Mouse (Mus musculus) myocyte (in vitro differentiated cells): ENCODE results near the gene Igll1.

Experiments used
- MAX ChIP-seq: IDR thresholded peaks from one replicate; pipeline ENCODE4 v1.6.1; 2011; ENCODE audit warnings: low read depth, mild to moderate bottlenecking, control low read depth
- MYOD1 ChIP-seq, 3 experiments: IDR thresholded peaks; one replicate each; pipeline ENCODE4 v1.6.1; 2011; ENCODE audit warnings: control low read depth in 2 of 3, low read depth in 2 of 3, mild to moderate bottlenecking in 2 of 3, moderate library complexity in 1 of 3; ENCODE audit not compliant: insufficient read length in 2 of 3, control insufficient read depth in 1 of 3
- MYOG ChIP-seq, 3 experiments: IDR thresholded peaks; one replicate each; pipeline ENCODE4 v1.6.1; 2011; ENCODE audit warnings: control low read depth in 2 of 3, low read depth in 2 of 3, mild to moderate bottlenecking in 2 of 3; ENCODE audit not compliant: insufficient read length in 2 of 3, control insufficient read depth in 1 of 3, insufficient read depth in 1 of 3
- POLR2A ChIP-seq: IDR thresholded peaks from one replicate; pipeline ENCODE4 v1.6.1; 2011; ENCODE audit warnings: low read depth, mild to moderate bottlenecking, control low read depth, moderate library complexity; ENCODE audit not compliant: insufficient read length
- REST ChIP-seq: IDR thresholded peaks from one replicate; pipeline ENCODE4 v1.6.1; 2011; ENCODE audit warnings: mild to moderate bottlenecking, control low read depth, moderate library complexity; ENCODE audit not compliant: insufficient read depth, insufficient read length
- TCF3 ChIP-seq: IDR thresholded peaks from one replicate; pipeline ENCODE4 v1.6.1; 2011; ENCODE audit warnings: low read depth, control low read depth; ENCODE audit not compliant: insufficient read length
- USF1 ChIP-seq: IDR thresholded peaks from one replicate; pipeline ENCODE4 v1.6.1; 2011; ENCODE audit warnings: low read depth, mild to moderate bottlenecking, control low read depth, moderate library complexity

DNA sequence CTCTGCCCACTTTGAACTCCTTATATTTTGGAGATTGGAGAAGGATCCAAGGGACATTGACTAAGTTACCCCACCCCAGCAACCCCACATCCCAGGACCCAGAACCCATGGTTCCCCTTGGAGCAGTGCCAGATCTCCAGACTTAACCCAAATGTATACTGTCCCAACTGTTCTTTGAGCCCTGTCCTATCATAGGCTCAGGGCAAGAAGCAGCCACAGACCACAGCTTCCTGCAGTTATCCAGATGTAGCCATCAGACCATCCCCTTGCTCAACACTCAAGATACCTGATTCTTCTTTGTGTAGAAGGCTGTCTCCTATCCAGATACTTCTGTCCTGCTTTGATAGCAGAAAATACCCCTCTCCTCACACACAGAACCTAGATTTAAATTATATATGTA lies 1.4 kb upstream of the Igll1 start:
- no peak for TF ChIP-seq POLR2A
- TF ChIP-seq MAX = no peak
- no peak for TF ChIP-seq REST
- no peak for TF ChIP-seq USF1
- no peak for TF ChIP-seq MYOD1 (IDR thresholded peaks at IDR 0.05; ENCODE audit: control insufficient read depth in 1 of 3, insufficient read length in 2 of 3, low read depth in 2 of 3)
- no peak for TF ChIP-seq MYOG (IDR thresholded peaks at IDR 0.05; ENCODE audit: control insufficient read depth in 1 of 3, insufficient read depth in 1 of 3, insufficient read length in 2 of 3, low read depth in 2 of 3)
- no peak for TF ChIP-seq TCF3
